Mouse (Mus musculus): ENCODE data around the gene Mrgprd. TPM values are rescaled to one million over a fixed set of nuclear protein-coding genes. Genes with fewer than 3 reads are reported as not detected.

Gene Mrgprd
- polyA plus RNA-seq (2014; fragmentation: Nextera tagmentation; extraction: Ambion mirVana): not detected in 2 replicates

GRCm38 (mm10) chr7:145314785-145315411 is at the start of gene Mrgprd:
Gene Mrgprd (plus strand): TSS chr7:145314835.
- H3K36me3 ChIP-seq (ENCODE audit: control insufficient read depth, insufficient read depth, low read length): no peaks in the 10 kb centered on the region
- H3K27ac ChIP-seq (ENCODE audit: low read length): no peak within 1 kb of the TSS
- no peak for ATAC-seq (ENCODE audit: insufficient number of reproducible peaks, insufficient read depth, low FRiP score, low read depth)
- no peaks in the 10 kb centered on the region for H3K27me3 ChIP-seq (ENCODE audit: control insufficient read depth, insufficient read depth, low read length)
- no peaks in the 10 kb centered on the region for H3K9me3 ChIP-seq (ENCODE audit: control insufficient read depth, low read depth, low read length)
- H3K4me3 ChIP-seq (ENCODE audit: low read depth, low read length): no peak within 1 kb of the TSS
- no peak within 1 kb of the TSS for H3K9ac ChIP-seq (replicated peaks; ENCODE audit: low read depth, low read length)
- no peaks in the 10 kb centered on the region for H3K4me1 ChIP-seq (ENCODE audit: control insufficient read depth, insufficient read depth, low read length)
- no peak within 1 kb of the TSS for H3K4me2 ChIP-seq (replicated peaks; ENCODE audit: low read depth, low read length)
- WGBS: 85% methylated on average over 6 of the region's 6 CpGs

- no peaks in the 10 kb centered on the region for H3K4me1 ChIP-seq (ENCODE audit: control insufficient read depth, insufficient read depth, low read length)
- no peak overlapping the region for H3K9ac ChIP-seq (replicated peaks; ENCODE audit: low read depth, low read length)
- no peaks in the 10 kb centered on the region for H3K27me3 ChIP-seq (ENCODE audit: control insufficient read depth, insufficient read depth, low read length)
- no peak overlapping the region for H3K4me2 ChIP-seq (replicated peaks; ENCODE audit: low read depth, low read length)
- ATAC-seq (ENCODE audit: insufficient number of reproducible peaks, insufficient read depth, low FRiP score, low read depth): no peak
- H3K9me3 ChIP-seq (ENCODE audit: control insufficient read depth, low read depth, low read length): no peaks in the 10 kb centered on the region
- whole genome bisulfite sequencing: 92% methylated on average over 2 of the region's 2 CpGs
- no peak overlapping the region for H3K4me3 ChIP-seq (ENCODE audit: low read depth, low read length)
- peaks cover 32% of the 10 kb centered on the region for H3K36me3 ChIP-seq (ENCODE audit: control insufficient read depth, insufficient read depth, low read length)
- H3K27ac ChIP-seq (ENCODE audit: low read length): no peak overlapping the region
Observed at GRCm38 (mm10) chr7:145266011-145266410, 48.6 kb upstream of the Mrgprd start.

- Histone ChIP-seq H3K9me3 (ENCODE audit: control insufficient read depth, low read depth, low read length) (no peaks in the 10 kb centered on the region), H3K27ac (ENCODE audit: low read length) (peak overlapping the region; percentile 2; the same call in 1 of the 2 replicates), H3K36me3 (ENCODE audit: control insufficient read depth, insufficient read depth, low read length) (peaks cover 43% of the 10 kb centered on the region), H3K27me3 (ENCODE audit: control insufficient read depth, insufficient read depth, low read length) (no peaks in the 10 kb centered on the region), H3K4me2 (replicated peaks; ENCODE audit: low read depth, low read length) (no peak overlapping the region), H3K4me1 (ENCODE audit: control insufficient read depth, insufficient read depth, low read length) (no peaks in the 10 kb centered on the region), H3K9ac (replicated peaks; ENCODE audit: low read depth, low read length) (no peak overlapping the region), H3K4me3 (ENCODE audit: low read depth, low read length) (no peak overlapping the region)
- 72% methylated on average over 7 of the region's 7 CpGs for WGBS
- ATAC-seq (ENCODE audit: insufficient number of reproducible peaks, insufficient read depth, low FRiP score, low read depth): peak; percentile 80
Observed at GRCm38 (mm10) chr7:145268890-145269289, 45.7 kb upstream of the Mrgprd start.

GRCm38 (mm10) chr7:145270955-145271354 is 43.7 kb upstream of the Mrgprd start:
- Histone ChIP-seq H3K27ac (ENCODE audit: low read length) (no peak overlapping the region), H3K9ac (replicated peaks; ENCODE audit: low read depth, low read length) (no peak overlapping the region), H3K4me1 (ENCODE audit: control insufficient read depth, insufficient read depth, low read length) (no peaks in the 10 kb centered on the region), H3K4me2 (replicated peaks; ENCODE audit: low read depth, low read length) (no peak overlapping the region), H3K36me3 (ENCODE audit: control insufficient read depth, insufficient read depth, low read length) (peaks cover 51% of the 10 kb centered on the region), H3K9me3 (ENCODE audit: control insufficient read depth, low read depth, low read length) (no peaks in the 10 kb centered on the region), H3K27me3 (ENCODE audit: control insufficient read depth, insufficient read depth, low read length) (no peaks in the 10 kb centered on the region), H3K4me3 (ENCODE audit: low read depth, low read length) (no peak overlapping the region)
- no peak for ATAC-seq (ENCODE audit: insufficient number of reproducible peaks, insufficient read depth, low FRiP score, low read depth)
- 95% methylated on average over 5 of the region's 5 CpGs for WGBS

GRCm38 (mm10) chr7:145275488-145275887 is 39.1 kb upstream of the Mrgprd start:
- H3K9ac ChIP-seq (replicated peaks; ENCODE audit: low read depth, low read length): no peak overlapping the region
- no peak for ATAC-seq (ENCODE audit: insufficient number of reproducible peaks, insufficient read depth, low FRiP score, low read depth)
- no peak overlapping the region for H3K27ac ChIP-seq (ENCODE audit: low read length)
- no peak overlapping the region for H3K4me2 ChIP-seq (replicated peaks; ENCODE audit: low read depth, low read length)
- no peaks in the 10 kb centered on the region for H3K4me1 ChIP-seq (ENCODE audit: control insufficient read depth, insufficient read depth, low read length)
- no peaks in the 10 kb centered on the region for H3K9me3 ChIP-seq (ENCODE audit: control insufficient read depth, low read depth, low read length)
- no peaks in the 10 kb centered on the region for H3K27me3 ChIP-seq (ENCODE audit: control insufficient read depth, insufficient read depth, low read length)
- 79% methylated on average over 3 of the region's 3 CpGs for WGBS
- H3K4me3 ChIP-seq (ENCODE audit: low read depth, low read length): no peak overlapping the region
- peaks cover 50% of the 10 kb centered on the region for H3K36me3 ChIP-seq (ENCODE audit: control insufficient read depth, insufficient read depth, low read length)

GRCm38 (mm10) chr7:145281396-145281795 is 33.2 kb upstream of the Mrgprd start:
- ATAC-seq (ENCODE audit: insufficient number of reproducible peaks, insufficient read depth, low FRiP score, low read depth): no peak
- no peak overlapping the region for H3K4me3 ChIP-seq (ENCODE audit: low read depth, low read length)
- H3K4me1 ChIP-seq (ENCODE audit: control insufficient read depth, insufficient read depth, low read length): 0 out of 2 replicates have a peak, but pooled peaks cover 6% of the 10 kb centered on the region
- H3K4me2 ChIP-seq (replicated peaks; ENCODE audit: low read depth, low read length): no peak overlapping the region
- H3K9ac ChIP-seq (replicated peaks; ENCODE audit: low read depth, low read length): no peak overlapping the region
- 80% methylated on average over 4 of the region's 4 CpGs for WGBS
- H3K36me3 ChIP-seq (ENCODE audit: control insufficient read depth, insufficient read depth, low read length): peaks cover 22% of the 10 kb centered on the region
- no peaks in the 10 kb centered on the region for H3K9me3 ChIP-seq (ENCODE audit: control insufficient read depth, low read depth, low read length)
- no peak overlapping the region for H3K27ac ChIP-seq (ENCODE audit: low read length)
- no peaks in the 10 kb centered on the region for H3K27me3 ChIP-seq (ENCODE audit: control insufficient read depth, insufficient read depth, low read length)

GRCm38 (mm10) chr7:145283041-145283440 is 31.6 kb upstream of the Mrgprd start:
- Histone ChIP-seq H3K4me1 (ENCODE audit: control insufficient read depth, insufficient read depth, low read length) (0 out of 2 replicates have a peak, but pooled peaks cover 6% of the 10 kb centered on the region), H3K9ac (replicated peaks; ENCODE audit: low read depth, low read length) (peak overlapping the region; percentile 47), H3K4me3 (ENCODE audit: low read depth, low read length) (peak overlapping the region; percentile 51), H3K36me3 (ENCODE audit: control insufficient read depth, insufficient read depth, low read length) (peaks cover 16% of the 10 kb centered on the region; the same call in 1 of the 2 replicates), H3K27me3 (ENCODE audit: control insufficient read depth, insufficient read depth, low read length) (no peaks in the 10 kb centered on the region), H3K4me2 (replicated peaks; ENCODE audit: low read depth, low read length) (peak overlapping the region; percentile 82), H3K27ac (ENCODE audit: low read length) (no peak overlapping the region), H3K9me3 (ENCODE audit: control insufficient read depth, low read depth, low read length) (no peaks in the 10 kb centered on the region)
- 54% methylated on average over 4 of the region's 4 CpGs for WGBS
- no peak for ATAC-seq (ENCODE audit: insufficient number of reproducible peaks, insufficient read depth, low FRiP score, low read depth)

GRCm38 (mm10) chr7:145283487-145284187 is 31.0 kb upstream of the Mrgprd start, which contains the start of gene Tpcn2:
Gene Tpcn2 (minus strand): TSS chr7:145284011.
- peak within 1 kb of the TSS; percentile 82 for H3K4me2 ChIP-seq (replicated peaks; ENCODE audit: low read depth, low read length)
- H3K4me3 ChIP-seq (ENCODE audit: low read depth, low read length): peak within 1 kb of the TSS; percentile 51
- peak; percentile 92 for ATAC-seq (ENCODE audit: insufficient number of reproducible peaks, insufficient read depth, low FRiP score, low read depth)
- H3K9me3 ChIP-seq (ENCODE audit: control insufficient read depth, low read depth, low read length): no peaks in the 10 kb centered on the region
- 1% methylated on average over 18 of the region's 18 CpGs for WGBS
- H3K27me3 ChIP-seq (ENCODE audit: control insufficient read depth, insufficient read depth, low read length): no peaks in the 10 kb centered on the region
- H3K36me3 ChIP-seq (ENCODE audit: control insufficient read depth, insufficient read depth, low read length): peaks cover 13% of the 10 kb centered on the region; the same call in 1 of the 2 replicates
- H3K4me1 ChIP-seq (ENCODE audit: control insufficient read depth, insufficient read depth, low read length): 0 out of 2 replicates have a peak, but pooled peaks cover 6% of the 10 kb centered on the region
- peak within 1 kb of the TSS; percentile 47 for H3K9ac ChIP-seq (replicated peaks; ENCODE audit: low read depth, low read length)
- H3K27ac ChIP-seq (ENCODE audit: low read length): no peak within 1 kb of the TSS
